Mouse (Mus musculus) thymus, adult 2 months (tissue): ENCODE results near the gene Plekhb1.

Source experiments
- CTCF ChIP-seq: fragments of 200-500 bp; IDR thresholded peaks from 2 replicates; pipeline ENCODE4 v1.5.1; 2012; ENCODE audit warnings: mild to moderate bottlenecking, control low read depth, low read length, moderate library complexity, borderline replicate concordance; ENCODE audit not compliant: control insufficient read depth, poor library complexity, insufficient read depth; ENCODE audit errors: extremely low read depth
- POLR2A ChIP-seq: fragments of 200-500 bp; IDR thresholded peaks from 2 replicates; pipeline ENCODE4 v1.6.1; 2012; ENCODE audit warnings: mild to moderate bottlenecking, low read length, control low read depth, moderate library complexity; ENCODE audit not compliant: control insufficient read depth, poor library complexity, insufficient read depth; ENCODE audit errors: extremely low read depth

DNA sequence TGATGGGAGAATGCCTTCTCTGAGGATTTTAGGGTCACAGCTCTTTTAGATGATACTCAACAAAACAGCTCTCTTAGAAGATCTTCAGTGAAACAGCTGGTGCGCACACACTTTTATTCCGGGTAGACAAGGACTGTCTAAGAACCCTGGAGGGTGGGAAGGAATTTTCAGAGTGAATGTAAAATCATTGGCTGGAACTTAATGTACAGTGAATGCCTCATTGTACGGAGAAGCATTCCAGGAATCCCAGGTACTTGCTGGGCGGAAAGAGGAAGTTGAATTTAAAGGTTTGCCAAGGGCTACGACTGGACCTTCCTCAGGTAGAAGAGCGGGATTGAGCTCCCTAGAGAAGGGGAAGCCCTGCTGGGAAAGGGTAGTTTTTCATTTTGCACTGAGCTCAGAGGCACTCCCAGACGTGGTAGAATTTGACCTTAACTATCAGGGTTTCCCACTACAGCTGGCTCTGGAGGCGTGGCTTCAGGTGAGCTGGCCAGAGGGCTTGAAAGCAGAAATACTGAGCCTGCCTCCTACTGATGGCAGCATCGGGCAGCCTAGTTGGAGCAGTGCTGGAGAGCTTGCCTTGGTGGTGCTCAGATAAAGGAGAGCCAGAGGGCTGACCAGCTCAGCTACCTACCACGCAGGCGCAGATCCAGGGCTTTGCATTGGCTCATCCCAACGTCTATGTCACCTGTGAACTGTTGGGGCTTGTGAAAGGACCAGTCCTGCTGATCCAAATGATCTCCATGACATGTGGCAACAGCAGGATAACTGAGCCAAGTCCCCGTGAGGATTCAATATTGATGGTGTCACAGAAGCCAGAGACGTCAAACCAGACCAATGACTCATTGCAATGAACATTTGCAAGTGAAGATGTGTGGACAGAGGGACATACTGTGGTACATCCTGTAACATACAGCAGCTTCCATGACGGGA is 17.0 kb upstream of the Plekhb1 start:
- TF ChIP-seq CTCF = no peak
- TF ChIP-seq POLR2A = no peak
